Comparison of ENCODE assay signal across 8 mouse cellular contexts in the genomic region with DNA sequence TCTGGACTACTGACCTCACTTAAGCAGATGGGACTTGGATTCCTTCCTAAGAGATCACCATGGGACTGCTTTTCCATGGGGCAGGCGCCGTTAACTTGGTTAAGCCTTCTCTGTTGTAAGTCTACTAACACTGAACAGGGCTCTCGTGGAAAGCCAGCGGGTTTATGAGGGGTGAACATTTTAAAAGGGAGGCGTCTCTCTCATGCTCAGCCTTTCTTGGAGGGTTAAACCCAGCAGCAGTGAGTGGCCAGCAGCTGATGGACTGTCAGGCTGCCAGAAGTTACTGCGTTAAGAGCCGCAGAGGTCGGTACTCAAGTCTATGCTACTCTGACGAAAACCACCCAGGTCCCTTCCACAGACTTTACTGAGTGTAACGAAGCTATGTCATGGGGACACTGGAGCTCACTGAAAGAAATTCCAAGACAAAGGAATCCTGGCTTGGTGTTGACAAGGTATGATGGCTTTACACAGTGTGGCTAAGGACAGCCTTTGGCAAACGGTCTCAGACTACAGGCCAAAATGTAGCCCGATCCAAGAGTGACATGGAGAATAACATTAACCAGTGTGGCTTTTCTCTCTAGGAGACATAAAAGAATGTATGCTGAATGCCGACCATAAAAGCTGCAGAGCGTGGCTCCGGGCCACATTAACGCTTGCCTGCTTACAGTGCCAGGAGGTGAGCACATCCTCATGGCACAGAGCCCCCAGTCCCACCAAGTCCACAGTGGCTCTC.
DNase-seq lines count a peak whose midpoint lies in the region; ATAC-seq lines count a peak whose summit lies in the region.

No protein-coding gene starts in this region.

- peaks cover 12% of the 10 kb centered on the region for H3K4me1 ChIP-seq in embryonic facial prominence, embryonic 15.5 days
- peaks cover 25% of the 10 kb centered on the region for H3K4me1 ChIP-seq in heart, embryonic 13.5 days
- peaks cover 15% of the 10 kb centered on the region for H3K4me1 ChIP-seq in neural tube, embryonic 15.5 days

- no peak overlapping the region for H3K9ac ChIP-seq in embryonic facial prominence, embryonic 15.5 days
- peak overlapping the region; percentile 74 for H3K9ac ChIP-seq in heart, embryonic 13.5 days
- no peak overlapping the region for H3K9ac ChIP-seq in neural tube, embryonic 15.5 days (replicated peaks)

- H3K4me3 ChIP-seq in embryonic facial prominence, embryonic 15.5 days (replicated peaks): peak overlapping the region; percentile 36
- peak overlapping the region; percentile 45 for H3K4me3 ChIP-seq in heart, embryonic 13.5 days
- peak overlapping the region; percentile 7; the same call in 1 of the 2 replicates for H3K4me3 ChIP-seq in neural tube, embryonic 15.5 days (replicated peaks)

- H3K27me3 ChIP-seq in embryonic facial prominence, embryonic 15.5 days: no peaks in the 10 kb centered on the region
- no peaks in the 10 kb centered on the region for H3K27me3 ChIP-seq in heart, embryonic 13.5 days (replicated peaks)
- no peaks in the 10 kb centered on the region for H3K27me3 ChIP-seq in neural tube, embryonic 15.5 days (replicated peaks)

- WGBS in embryonic facial prominence, embryonic 15.5 days: 33% methylated on average over 16 of the region's 16 CpGs
- 39% methylated on average over 16 of the region's 16 CpGs for WGBS in heart, embryonic 13.5 days
- WGBS in neural tube, embryonic 15.5 days: 32% methylated on average over 16 of the region's 16 CpGs

- peak; percentile 8 for DNase-seq in kidney, adult 11 months
- DNase-seq in kidney, adult 9 months: no peak
- DNase-seq in kidney, postnatal 14 days: peak; percentile 54
- DNase-seq in spleen, postnatal 4 days (ENCODE audit: low spot score in 2 of 2): no peak
- no peak for DNase-seq in embryo, embryonic 9.5 days (ENCODE audit: extremely low spot score)

- H3K27ac ChIP-seq in embryonic facial prominence, embryonic 15.5 days (replicated peaks): peak overlapping the region; percentile 93
- peak overlapping the region; percentile 92 for H3K27ac ChIP-seq in heart, embryonic 13.5 days (replicated peaks)
- H3K27ac ChIP-seq in neural tube, embryonic 15.5 days (replicated peaks): peak overlapping the region; percentile 84

- H3K9me3 ChIP-seq in embryonic facial prominence, embryonic 15.5 days (replicated peaks): no peaks in the 10 kb centered on the region
- no peaks in the 10 kb centered on the region for H3K9me3 ChIP-seq in heart, embryonic 13.5 days
- no peaks in the 10 kb centered on the region for H3K9me3 ChIP-seq in neural tube, embryonic 15.5 days (replicated peaks)

- no peaks in the 10 kb centered on the region for H3K36me3 ChIP-seq in embryonic facial prominence, embryonic 15.5 days
- peaks cover 22% of the 10 kb centered on the region for H3K36me3 ChIP-seq in heart, embryonic 13.5 days
- peaks cover 20% of the 10 kb centered on the region for H3K36me3 ChIP-seq in neural tube, embryonic 15.5 days

- H3K4me2 ChIP-seq in embryonic facial prominence, embryonic 15.5 days (replicated peaks): peak overlapping the region; percentile 46
- H3K4me2 ChIP-seq in heart, embryonic 13.5 days: peak overlapping the region; percentile 66
- H3K4me2 ChIP-seq in neural tube, embryonic 15.5 days: peak overlapping the region; percentile 41

- peak; percentile 73 for ATAC-seq in embryonic facial prominence, embryonic 15.5 days (ENCODE audit: insufficient number of reproducible peaks, low FRiP score, low TSS enrichment, low read depth)
- peak; percentile 48; the same call in 1 of the 2 replicates for ATAC-seq in heart, embryonic 13.5 days (ENCODE audit: extremely low read depth, insufficient number of reproducible peaks, low FRiP score, low TSS enrichment)
- ATAC-seq in neural tube, embryonic 15.5 days (ENCODE audit: low FRiP score): peak; percentile 84

Comparison
In these comparisons a context has a peak if more than half of its experiments do, and no peak if none do; other contexts are left out.
1. DNase-seq: peak in kidney, adult 11 months (single experiment) and kidney, postnatal 14 days (single experiment); none in kidney, adult 9 months (single experiment), spleen, postnatal 4 days (0 of 2) and embryo, embryonic 9.5 days (single experiment).
2. Peak in every context shown above with its lines, with median percentiles within 50 percentile points of each other: ATAC-seq, H3K27ac ChIP-seq, H3K4me2 ChIP-seq and H3K4me3 ChIP-seq.